Mouse (Mus musculus) heart, postnatal 0 days (tissue): ENCODE results near the gene Vegfa.

Source experiments
- CTCF ChIP-seq: IDR thresholded peaks from 2 replicates; pipeline ENCODE4 v1.5.1; 2016; ENCODE audit warnings: antibody characterized with exemption, control low read depth, low read depth
- EP300 ChIP-seq: IDR thresholded peaks from 2 replicates; pipeline ENCODE4 v1.6.1; 2016; ENCODE audit warnings: antibody characterized with exemption, low read depth

DNA sequence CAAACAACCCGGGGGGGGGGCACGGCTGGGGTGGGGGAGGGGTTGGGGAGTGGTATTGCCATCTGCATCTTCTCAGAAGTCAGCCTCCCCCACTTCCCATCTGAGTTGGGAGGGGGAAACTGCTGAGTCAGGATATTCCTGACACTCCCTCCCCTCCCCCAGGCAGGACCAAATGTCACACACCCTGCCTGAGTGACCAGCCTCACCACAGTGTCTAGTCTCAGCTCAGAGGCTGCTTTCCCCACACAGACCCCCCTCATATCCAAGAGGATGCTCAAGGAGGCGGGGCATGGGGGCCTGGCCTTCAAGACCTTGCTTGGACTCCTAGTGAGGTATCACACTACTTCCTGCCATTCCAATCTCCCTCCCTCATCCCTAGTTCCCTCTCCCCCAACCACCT lies 20.0 kb upstream of the Vegfa start:
- TF ChIP-seq CTCF = no peak
- TF ChIP-seq EP300 = no peak
